Mouse (Mus musculus) adrenal gland, adult 2 months (tissue): ENCODE measurements around the gene Prl5a1. TPM values are rescaled to one million over a fixed set of nuclear protein-coding genes. Genes with fewer than 3 reads are reported as not detected.

Experiments used
- DNase-seq: peaks from one replicate; pipeline ENCODE4 v3.0.0; 2021
- long read RNA-seq: library from polyadenylated mRNA; stranded (forward); transcript quantifications from one replicate; pipeline ENCODE4 v2.0.0, GENCODE M21; 2021
- polyA plus RNA-seq: library from polyadenylated mRNA; depleted of rRNA; stranded (reverse); fragments of >200 nt; gene quantifications from 2 replicates; pipeline ENCODE4 v1.2.3, GENCODE M21; 2012; rRNA removed
- total RNA-seq, 2 experiments: library from RNA; stranded (reverse); gene quantifications; 2 replicates each; pipeline ENCODE4 v1.2.3; 2021

The Prl5a1 gene
- total RNA-seq (not detected), polyA plus RNA-seq (not detected in 2 replicates)
- long read RNA-seq: 0 reads

- DNase-seq: no peak
These were observed at the start of gene Prl5a1 for GRCm38 (mm10) chr13:28142184-28142583. Gene Prl5a1, plus strand, starts transcription at chr13:28142484.

DNA sequence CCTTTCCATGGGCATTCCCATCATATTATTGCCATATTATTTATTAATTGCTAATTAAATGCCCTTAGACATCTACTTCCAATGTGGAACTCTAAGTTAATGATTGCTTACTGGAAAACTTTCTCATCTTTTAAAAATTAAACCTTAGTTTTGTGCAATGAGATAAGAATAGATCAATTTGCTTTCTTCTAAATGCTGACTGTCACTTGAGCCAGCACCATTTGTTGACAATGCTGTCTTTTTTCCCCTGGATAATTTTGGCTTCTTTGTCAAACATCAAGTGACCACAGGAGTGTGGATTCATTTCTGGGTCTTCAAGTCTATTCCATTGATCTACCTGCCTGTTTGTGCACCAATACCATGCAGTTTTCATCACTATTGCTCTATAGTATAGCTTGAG, 46.1 kb upstream of the Prl5a1 start:
- DNase-seq: no peak

- DNase-seq: no peak
These were observed 33.7 kb upstream of the Prl5a1 start for GRCm38 (mm10) chr13:28108536-28108935.

DNA sequence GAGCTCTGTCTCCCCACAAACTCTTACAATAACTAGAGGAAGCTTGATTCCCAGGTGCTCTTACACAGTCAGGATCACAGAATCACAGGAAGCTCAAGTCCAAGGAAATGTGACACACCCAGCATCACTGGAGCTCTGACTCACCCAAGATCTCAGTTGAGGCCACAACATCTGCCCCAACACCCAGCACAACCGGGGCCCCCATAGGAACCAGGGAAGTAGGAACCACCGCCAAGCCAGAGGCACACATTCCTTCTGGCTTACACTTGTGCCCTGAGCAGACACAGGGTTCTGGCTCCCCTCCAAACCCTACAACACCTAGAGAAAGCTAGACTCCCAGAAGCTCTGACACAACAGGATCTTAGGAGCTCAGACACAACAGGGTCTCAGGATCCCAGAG, 9.5 kb upstream of the Prl5a1 start:
- DNase-seq: no peak

GRCm38 (mm10) chr13:28135790-28136189, 6.5 kb upstream of the Prl5a1 start:
- no peak for DNase-seq

Other genes starting within 250 kb of the Prl5a1 start
- gene Prl4a1, start 126.3 kb upstream of the Prl5a1 start, total RNA-seq: not detected
- not detected in 2 replicates for gene Prl4a1, start 126.3 kb upstream of the Prl5a1 start, polyA plus RNA-seq
- gene Gm11361, start 115.0 kb downstream of the Prl5a1 start, total RNA-seq: 100 to 1,000 TPM in 1 of 2 experiments, 10 to 100 TPM in 1; 34.0 to 118 TPM
- not detected in 2 replicates for gene Gm11361, start 115.0 kb downstream of the Prl5a1 start, polyA plus RNA-seq